Mouse (Mus musculus) yolk sac, embryonic 10.5 days (tissue): ENCODE measurements around the gene Ciart.
"Not testable (repeated sequence)": the region's sequence is repeated elsewhere in the genome, so short reads cannot be mapped to it uniquely, and the experiment has no call there.

Experiments used
- DNase-seq: peaks from one replicate; pipeline ENCODE4 v3.0.0-alpha.2; 2017; ENCODE audit warnings: low spot score

Ciart gene

GRCm38 (mm10) chr3:95865050-95865449, 17.0 kb downstream of the Ciart start:
- no peak for DNase-seq

GRCm38 (mm10) chr3:95863578-95863977, 18.5 kb downstream of the Ciart start:
- no peak for DNase-seq

GRCm38 (mm10) chr3:95861796-95862195, 20.3 kb downstream of the Ciart start:
- peak; percentile 50 for DNase-seq

GRCm38 (mm10) chr3:95861216-95861615, 20.8 kb downstream of the Ciart start:
- no peak for DNase-seq

GRCm38 (mm10) chr3:95860323-95860722, 21.7 kb downstream of the Ciart start:
- DNase-seq, result no peak

GRCm38 (mm10) chr3:95858278-95858677, 23.8 kb downstream of the Ciart start:
- DNase-seq, result not testable (repeated sequence)

- not testable (repeated sequence) for DNase-seq
Measured at GRCm38 (mm10) chr3:95857050-95857449, 25.0 kb downstream of the Ciart start.

GRCm38 (mm10) chr3:95856115-95856514, 25.9 kb downstream of the Ciart start:
- DNase-seq, result no peak

- DNase-seq, result peak; percentile 90
Measured at GRCm38 (mm10) chr3:95855502-95856089, 26.5 kb downstream of the Ciart start, which contains the start of gene Prpf3. Prpf3 (minus strand) TSS chr3:95855885.

- DNase-seq, result no peak
Measured at GRCm38 (mm10) chr3:95851317-95851716, 30.7 kb downstream of the Ciart start.

- DNase-seq, result no peak
Measured at GRCm38 (mm10) chr3:95850611-95851010, 31.4 kb downstream of the Ciart start.

GRCm38 (mm10) chr3:95842503-95843214, 39.4 kb downstream of the Ciart start:
- DNase-seq, result no peak

- DNase-seq, result no peak
Measured at GRCm38 (mm10) chr3:95839250-95839649, 42.8 kb downstream of the Ciart start.

GRCm38 (mm10) chr3:95829053-95829452, 53.0 kb downstream of the Ciart start:
- no peak for DNase-seq
